Mouse (Mus musculus): ENCODE data around the gene Lce3e.
A peak's percentile ranks its signal among the peaks of the same experiment; 100 is the strongest.

Lce3e gene

GRCm38 (mm10) chr3:92966761-92967160, at the start of gene Lce3e:
Gene Lce3e (plus strand): TSS chr3:92967061.
- DNase-seq (ENCODE audit: low spot score) = no peak

- no peak for DNase-seq (ENCODE audit: low spot score)
Measured at GRCm38 (mm10) chr3:92920364-92920763, 46.5 kb upstream of the Lce3e start.

- no peak for DNase-seq (ENCODE audit: low spot score)
Measured at GRCm38 (mm10) chr3:92926130-92926529, 40.7 kb upstream of the Lce3e start, which contains the start of gene Lce3a. Gene Lce3a (minus strand): TSS chr3:92926230.

GRCm38 (mm10) chr3:92932679-92933078, 34.2 kb upstream of the Lce3e start, which contains the start of gene Lce3b:
Gene Lce3b (plus strand): TSS chr3:92932979.
- DNase-seq (ENCODE audit: low spot score) = no peak

GRCm38 (mm10) chr3:92944186-92944585, 22.7 kb upstream of the Lce3e start, which contains the start of gene Lce3c:
Gene Lce3c (plus strand): TSS chr3:92944486.
- no peak for DNase-seq (ENCODE audit: low spot score)

GRCm38 (mm10) chr3:92957090-92957489, 9.8 kb upstream of the Lce3e start, which contains the start of gene Lce3d:
Gene Lce3d (plus strand): TSS chr3:92957390.
- DNase-seq (ENCODE audit: low spot score) = no peak

GRCm38 (mm10) chr3:92978484-92978883, 11.6 kb downstream of the Lce3e start:
- no peak for DNase-seq (ENCODE audit: low spot score)

- DNase-seq (ENCODE audit: low spot score) = no peak
Measured at GRCm38 (mm10) chr3:92991926-92992325, 25.1 kb downstream of the Lce3e start, which contains the start of gene Lce3f. Gene Lce3f (plus strand): TSS chr3:92992226.

- peak; percentile 5 for DNase-seq (ENCODE audit: low spot score)
Measured at GRCm38 (mm10) chr3:92998691-92999090, 31.8 kb downstream of the Lce3e start.

- DNase-seq (ENCODE audit: low spot score) = no peak
Measured at GRCm38 (mm10) chr3:93000621-93001020, 33.8 kb downstream of the Lce3e start.

GRCm38 (mm10) chr3:93002843-93003242, 36.0 kb downstream of the Lce3e start:
- no peak for DNase-seq (ENCODE audit: low spot score)

GRCm38 (mm10) chr3:93014378-93014801, 47.5 kb downstream of the Lce3e start:
- DNase-seq (ENCODE audit: low spot score) = no peak

GRCm38 (mm10) chr3:93014871-93015270, 48.0 kb downstream of the Lce3e start:
- DNase-seq (ENCODE audit: low spot score) = no peak

GRCm38 (mm10) chr3:93015460-93016104, 48.7 kb downstream of the Lce3e start, which contains the start of gene Crct1:
Gene Crct1 (minus strand): TSS chr3:93015687.
- no peak for DNase-seq (ENCODE audit: low spot score)
